Mouse (Mus musculus): ENCODE data around the gene Irgm1. TPM values are rescaled to one million over a fixed set of nuclear protein-coding genes. Genes with fewer than 3 reads are reported as not detected.

Irgm1 gene
- polyA plus RNA-seq, 1 experiment from 2014 or later: 15.2 TPM

DNA sequence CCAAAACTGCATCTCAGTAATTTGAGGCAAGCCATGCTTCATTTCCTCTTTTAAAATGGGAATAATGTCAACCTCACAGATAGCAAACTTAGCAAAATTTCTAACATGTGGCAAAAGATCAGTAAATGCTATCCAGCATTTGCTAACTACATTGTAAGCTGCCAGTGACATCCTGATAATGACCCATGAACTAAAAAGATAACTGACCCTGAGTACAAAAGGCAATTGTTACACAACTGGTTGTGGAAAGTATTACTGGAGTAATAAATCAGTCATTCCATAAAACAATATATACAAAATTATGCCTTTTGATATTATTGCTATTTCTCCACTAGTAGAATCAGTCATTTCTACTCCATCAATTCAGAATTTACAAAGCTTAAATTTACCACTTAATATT lies 57.7 kb downstream of the Irgm1 start:
- ATAC-seq (replicated peaks; ENCODE audit: low FRiP score) (no peak), DNase-seq (ENCODE audit: low spot score) (no peak)
- H3K4me2 ChIP-seq: no peak overlapping the region
- no peaks in the 10 kb centered on the region for H3K9me3 ChIP-seq (ENCODE audit: control insufficient read depth, low read length)
- peaks cover 24% of the 10 kb centered on the region for H3K36me3 ChIP-seq (ENCODE audit: control insufficient read depth, insufficient read depth, low read length)
- H3K27ac ChIP-seq (ENCODE audit: low read depth, low read length): no peak overlapping the region
- H3K9ac ChIP-seq (ENCODE audit: low read depth, low read length): no peak overlapping the region
- no peaks in the 10 kb centered on the region for H3K27me3 ChIP-seq (replicated peaks; ENCODE audit: control insufficient read depth, insufficient read depth, low read length)
- H3K4me1 ChIP-seq (replicated peaks; ENCODE audit: control insufficient read depth, insufficient read depth, low read length): peaks cover 18% of the 10 kb centered on the region
- H3K4me3 ChIP-seq (ENCODE audit: low read depth, low read length): no peak overlapping the region

Other genes starting within 250 kb of the Irgm1 start
- gene Rack1, start 71.4 kb downstream of the Irgm1 start, polyA plus RNA-seq (2014; fragmentation: Nextera tagmentation; extraction: Ambion mirVana): 1,154 and 1,248 TPM in 2 replicates
- gene Trim41, start 54.3 kb downstream of the Irgm1 start, polyA plus RNA-seq (2014; fragmentation: Nextera tagmentation; extraction: Ambion mirVana): 3.5 and 4.5 TPM in 2 replicates
- 0.18 and 0.38 TPM in 2 replicates for gene Trim7, start 45.5 kb downstream of the Irgm1 start, polyA plus RNA-seq (2014; fragmentation: Nextera tagmentation; extraction: Ambion mirVana)
- 6.2 and 7.6 TPM in 2 replicates for gene Gm12184, start 45.0 kb downstream of the Irgm1 start, polyA plus RNA-seq (2014; fragmentation: Nextera tagmentation; extraction: Ambion mirVana)
- 0.16 and 0.30 TPM in 2 replicates for gene Gm5431, start 30.5 kb upstream of the Irgm1 start, polyA plus RNA-seq (2014; fragmentation: Nextera tagmentation; extraction: Ambion mirVana)
- gene Psme2b, start 74.5 kb upstream of the Irgm1 start, polyA plus RNA-seq (2014; fragmentation: Nextera tagmentation; extraction: Ambion mirVana): 1.7 and 2.2 TPM in 2 replicates
- 0.10 TPM in 1 of 2 replicates, not detected in the other for gene Olfr56, start 107.2 kb upstream of the Irgm1 start, polyA plus RNA-seq (2014; fragmentation: Nextera tagmentation; extraction: Ambion mirVana)
- 0.48 and 0.51 TPM in 2 replicates for gene 9930111J21Rik1, start 107.7 kb upstream of the Irgm1 start, polyA plus RNA-seq (2014; fragmentation: Nextera tagmentation; extraction: Ambion mirVana)
- 0.06 TPM in 1 of 2 replicates, not detected in the other for gene Gm12185, start 120.5 kb upstream of the Irgm1 start, polyA plus RNA-seq (2014; fragmentation: Nextera tagmentation; extraction: Ambion mirVana)
- 0.29 TPM in 1 of 2 replicates, not detected in the other for gene Tgtp1, start 122.5 kb upstream of the Irgm1 start, polyA plus RNA-seq (2014; fragmentation: Nextera tagmentation; extraction: Ambion mirVana)
- 0.30 and 0.31 TPM in 2 replicates for gene 9930111J21Rik2, start 179.6 kb upstream of the Irgm1 start, polyA plus RNA-seq (2014; fragmentation: Nextera tagmentation; extraction: Ambion mirVana)
- gene Tgtp2, start 192.5 kb upstream of the Irgm1 start, polyA plus RNA-seq (2014; fragmentation: Nextera tagmentation; extraction: Ambion mirVana): 0.23 and 0.58 TPM in 2 replicates
- 6.0 and 8.2 TPM in 2 replicates for gene Ifi47, start 204.9 kb upstream of the Irgm1 start, polyA plus RNA-seq (2014; fragmentation: Nextera tagmentation; extraction: Ambion mirVana)
- not detected in 2 replicates for gene Olfr1396, start 243.2 kb upstream of the Irgm1 start, polyA plus RNA-seq (2014; fragmentation: Nextera tagmentation; extraction: Ambion mirVana)

Data from liver, embryonic 11.5 days (tissue).